Mouse (Mus musculus): ENCODE measurements around the gene Ccdc54. TPM values are rescaled to one million over a fixed set of nuclear protein-coding genes. Genes with fewer than 3 reads are reported as not detected.

Gene Ccdc54
- polyA plus RNA-seq, 1 experiment = not detected

GRCm38 (mm10) chr16:50553828-50554227, 37.1 kb downstream of the Ccdc54 start:
- Histone ChIP-seq H3ac (ENCODE audit: control insufficient read depth, insufficient read length) (no peak overlapping the region), H3K4me2 (ENCODE audit: low read depth) (no peak overlapping the region), H3K36me3 (ENCODE audit: control insufficient read depth, insufficient read depth) (no peaks in the 10 kb centered on the region), H3K4me3 (no peak overlapping the region), H3K79me2 (ENCODE audit: control insufficient read depth, insufficient read depth) (no peaks in the 10 kb centered on the region), H3K27me3 (ENCODE audit: control insufficient read depth, insufficient read depth, insufficient read length) (no peaks in the 10 kb centered on the region)
- TF ChIP-seq MYOG (IDR thresholded peaks at IDR 0.05; ENCODE audit: control insufficient read depth in 1 of 3, insufficient read depth in 1 of 3, insufficient read length in 2 of 3, low read depth in 2 of 3) (no peak), USF1 (IDR thresholded peaks at IDR 0.05; ENCODE audit: low read depth) (no peak), CEBPB (IDR thresholded peaks at IDR 0.05; ENCODE audit: insufficient read depth, poor library complexity, severe bottlenecking) (no peak)

GRCm38 (mm10) chr16:50551871-50552528, 39.0 kb downstream of the Ccdc54 start:
- Histone ChIP-seq H3K36me3 (ENCODE audit: control insufficient read depth, insufficient read depth) (no peaks in the 10 kb centered on the region), H3K4me2 (ENCODE audit: low read depth) (no peak overlapping the region), H3K79me2 (ENCODE audit: control insufficient read depth, insufficient read depth) (no peaks in the 10 kb centered on the region), H3ac (ENCODE audit: control insufficient read depth, insufficient read length) (no peak overlapping the region), H3K27me3 (ENCODE audit: control insufficient read depth, insufficient read depth, insufficient read length) (no peaks in the 10 kb centered on the region), H3K4me3 (no peak overlapping the region)
- TF ChIP-seq TCF12 (IDR thresholded peaks at IDR 0.05; ENCODE audit: insufficient read depth, poor library complexity, severe bottlenecking) = no peak
- no peak for TF ChIP-seq CEBPB (IDR thresholded peaks at IDR 0.05; ENCODE audit: insufficient read depth, poor library complexity, severe bottlenecking)
- no peak for TF ChIP-seq POLR2A (IDR thresholded peaks at IDR 0.05; ENCODE audit: insufficient read length, low read depth)
- TF ChIP-seq MYOD1 (IDR thresholded peaks at IDR 0.05; ENCODE audit: control insufficient read depth in 1 of 3, insufficient read length in 2 of 3, low read depth in 2 of 3) = no peak
- TF ChIP-seq MAX (IDR thresholded peaks at IDR 0.05; ENCODE audit: low read depth) = no peak
- no peak for TF ChIP-seq E2F4 (IDR thresholded peaks at IDR 0.05; ENCODE audit: insufficient read depth)
- TF ChIP-seq MYOG (IDR thresholded peaks at IDR 0.05; ENCODE audit: control insufficient read depth in 1 of 3, insufficient read depth in 1 of 3, insufficient read length in 2 of 3, low read depth in 2 of 3) = no peak
- TF ChIP-seq POLR2AphosphoS2 (IDR thresholded peaks at IDR 0.05; ENCODE audit: insufficient read length, low read depth) = no peak
- TF ChIP-seq SRF (IDR thresholded peaks at IDR 0.05; ENCODE audit: control insufficient read depth, insufficient read length, low read depth) = no peak
- no peak for TF ChIP-seq REST (IDR thresholded peaks at IDR 0.05; ENCODE audit: insufficient read depth, insufficient read length)

GRCm38 (mm10) chr16:50550927-50551326, 40.0 kb downstream of the Ccdc54 start:
- Histone ChIP-seq H3K4me2 (ENCODE audit: low read depth) (no peak overlapping the region), H3K36me3 (ENCODE audit: control insufficient read depth, insufficient read depth) (no peaks in the 10 kb centered on the region), H3K79me2 (ENCODE audit: control insufficient read depth, insufficient read depth) (no peaks in the 10 kb centered on the region), H3K4me3 (no peak overlapping the region), H3ac (ENCODE audit: control insufficient read depth, insufficient read length) (no peak overlapping the region), H3K27me3 (ENCODE audit: control insufficient read depth, insufficient read depth, insufficient read length) (no peaks in the 10 kb centered on the region)
- no peak for TF ChIP-seq TCF12 (IDR thresholded peaks at IDR 0.05; ENCODE audit: insufficient read depth, poor library complexity, severe bottlenecking)
- TF ChIP-seq REST (IDR thresholded peaks at IDR 0.05; ENCODE audit: insufficient read depth, insufficient read length) = no peak
- no peak for TF ChIP-seq MAX (IDR thresholded peaks at IDR 0.05; ENCODE audit: low read depth)
- TF ChIP-seq POLR2A (IDR thresholded peaks at IDR 0.05; ENCODE audit: insufficient read length, low read depth) = no peak
- TF ChIP-seq MYOD1 (IDR thresholded peaks at IDR 0.05; ENCODE audit: control insufficient read depth in 1 of 3, insufficient read length in 2 of 3, low read depth in 2 of 3) = no peak
- no peak for TF ChIP-seq POLR2AphosphoS2 (IDR thresholded peaks at IDR 0.05; ENCODE audit: insufficient read length, low read depth)
- TF ChIP-seq TCF3 (IDR thresholded peaks at IDR 0.05; ENCODE audit: insufficient read length, low read depth) = no peak
- no peak for TF ChIP-seq USF1 (IDR thresholded peaks at IDR 0.05; ENCODE audit: low read depth)
- no peak for TF ChIP-seq CEBPB (IDR thresholded peaks at IDR 0.05; ENCODE audit: insufficient read depth, poor library complexity, severe bottlenecking)
- TF ChIP-seq E2F4 (IDR thresholded peaks at IDR 0.05; ENCODE audit: insufficient read depth) = no peak
- TF ChIP-seq MYOG (IDR thresholded peaks at IDR 0.05; ENCODE audit: control insufficient read depth in 1 of 3, insufficient read depth in 1 of 3, insufficient read length in 2 of 3, low read depth in 2 of 3) = no peak
- TF ChIP-seq SRF (IDR thresholded peaks at IDR 0.05; ENCODE audit: control insufficient read depth, insufficient read length, low read depth) = no peak

GRCm38 (mm10) chr16:50542554-50543333, 48.2 kb downstream of the Ccdc54 start:
- Histone ChIP-seq H3K4me3 (no peak overlapping the region), H3K27me3 (ENCODE audit: control insufficient read depth, insufficient read depth, insufficient read length) (no peaks in the 10 kb centered on the region), H3K36me3 (ENCODE audit: control insufficient read depth, insufficient read depth) (no peaks in the 10 kb centered on the region), H3K4me2 (ENCODE audit: low read depth) (no peak overlapping the region), H3ac (ENCODE audit: control insufficient read depth, insufficient read length) (no peak overlapping the region), H3K79me2 (ENCODE audit: control insufficient read depth, insufficient read depth) (no peaks in the 10 kb centered on the region)
- TF ChIP-seq MAX (IDR thresholded peaks at IDR 0.05; ENCODE audit: low read depth) = no peak
- TF ChIP-seq TCF3 (IDR thresholded peaks at IDR 0.05; ENCODE audit: insufficient read length, low read depth) = no peak
- TF ChIP-seq MYOG (IDR thresholded peaks at IDR 0.05; ENCODE audit: control insufficient read depth in 1 of 3, insufficient read depth in 1 of 3, insufficient read length in 2 of 3, low read depth in 2 of 3) = no peak
- no peak for TF ChIP-seq CEBPB (IDR thresholded peaks at IDR 0.05; ENCODE audit: insufficient read depth, poor library complexity, severe bottlenecking)
- no peak for TF ChIP-seq REST (IDR thresholded peaks at IDR 0.05; ENCODE audit: insufficient read depth, insufficient read length)
- TF ChIP-seq SRF (IDR thresholded peaks at IDR 0.05; ENCODE audit: control insufficient read depth, insufficient read length, low read depth) = no peak
- no peak for TF ChIP-seq E2F4 (IDR thresholded peaks at IDR 0.05; ENCODE audit: insufficient read depth)
- no peak for TF ChIP-seq POLR2AphosphoS2 (IDR thresholded peaks at IDR 0.05; ENCODE audit: insufficient read length, low read depth)
- no peak for TF ChIP-seq MYOD1 (IDR thresholded peaks at IDR 0.05; ENCODE audit: control insufficient read depth in 1 of 3, insufficient read length in 2 of 3, low read depth in 2 of 3)
- TF ChIP-seq USF1 (IDR thresholded peaks at IDR 0.05; ENCODE audit: low read depth) = no peak
- no peak for TF ChIP-seq POLR2A (IDR thresholded peaks at IDR 0.05; ENCODE audit: insufficient read length, low read depth)

Other genes starting within 250 kb of the Ccdc54 start
- gene Bbx, start 158.8 kb downstream of the Ccdc54 start, polyA plus RNA-seq (2012; fragmentation: generic; extraction: Trizol) = 4.6 TPM